Mouse (Mus musculus) 416B (cell line): ENCODE data around the gene Fbxl15.

Source experiments
- DNase-seq: peaks from one replicate; pipeline ENCODE4 v3.0.0; 2011; ENCODE audit warnings: low read depth

Gene Fbxl15

GRCm38 (mm10) chr19:46328081-46329030 is at the start of gene Fbxl15:
Gene Fbxl15 (plus strand): TSS chr19:46328184.
- peak; percentile 97 for DNase-seq

DNA sequence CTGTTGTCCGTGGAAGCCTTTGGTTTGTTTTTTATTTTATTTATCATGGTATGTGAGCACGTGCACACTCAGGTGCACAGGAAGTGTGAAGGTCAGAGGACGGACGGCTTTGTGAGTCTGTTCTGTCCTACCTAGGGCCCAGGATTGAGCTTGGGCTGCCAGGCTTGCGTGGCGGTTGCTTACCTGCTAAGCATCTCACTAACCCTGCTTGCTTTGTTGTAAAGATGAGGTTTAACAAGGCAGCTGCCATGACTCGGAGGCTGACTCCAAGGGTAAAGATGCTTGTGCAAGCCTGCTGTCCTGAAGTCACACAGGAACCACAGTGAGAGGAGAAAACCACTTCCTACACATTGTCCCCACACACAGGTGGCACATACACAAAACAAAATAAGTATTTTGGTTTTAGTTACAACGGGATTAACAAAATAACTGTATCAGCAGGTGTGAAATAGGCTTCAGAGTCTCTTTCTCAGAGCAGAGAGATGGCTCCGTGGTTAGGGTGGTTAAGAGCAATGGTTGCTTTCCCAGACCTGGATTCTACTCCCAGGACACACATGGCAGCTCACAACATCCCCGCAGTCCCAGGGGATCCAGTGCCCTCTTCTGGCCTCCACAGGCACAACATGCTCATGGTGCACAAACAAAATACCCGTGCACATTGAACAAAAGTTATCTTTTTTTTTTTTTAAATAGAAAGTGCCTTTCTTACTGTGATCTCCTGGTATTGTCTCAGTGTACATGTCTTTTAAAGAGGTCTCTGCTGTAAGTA is 45.7 kb upstream of the Fbxl15 start:
- no peak for DNase-seq

GRCm38 (mm10) chr19:46284686-46285085 is 43.3 kb upstream of the Fbxl15 start:
- DNase-seq: no peak

DNA sequence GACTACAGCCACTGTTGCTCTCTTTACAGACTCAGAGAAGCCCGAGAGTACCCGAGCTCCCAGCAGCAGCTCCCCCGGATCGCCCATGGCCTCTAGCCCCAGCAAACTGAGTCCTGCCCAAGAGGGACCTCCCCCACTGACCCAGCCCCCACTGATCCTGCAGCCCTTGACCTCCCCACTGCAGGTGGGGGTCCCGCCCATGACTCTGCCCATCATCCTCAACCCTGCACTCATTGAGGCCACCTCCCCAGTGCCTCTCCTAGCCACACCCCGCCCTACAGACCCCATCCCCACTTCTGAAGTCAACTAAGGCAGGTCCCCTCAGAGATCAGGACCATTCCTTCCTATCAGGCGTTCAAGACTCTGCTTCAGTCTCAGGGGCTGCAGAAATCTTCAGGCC is 42.4 kb upstream of the Fbxl15 start:
- no peak for DNase-seq

DNA sequence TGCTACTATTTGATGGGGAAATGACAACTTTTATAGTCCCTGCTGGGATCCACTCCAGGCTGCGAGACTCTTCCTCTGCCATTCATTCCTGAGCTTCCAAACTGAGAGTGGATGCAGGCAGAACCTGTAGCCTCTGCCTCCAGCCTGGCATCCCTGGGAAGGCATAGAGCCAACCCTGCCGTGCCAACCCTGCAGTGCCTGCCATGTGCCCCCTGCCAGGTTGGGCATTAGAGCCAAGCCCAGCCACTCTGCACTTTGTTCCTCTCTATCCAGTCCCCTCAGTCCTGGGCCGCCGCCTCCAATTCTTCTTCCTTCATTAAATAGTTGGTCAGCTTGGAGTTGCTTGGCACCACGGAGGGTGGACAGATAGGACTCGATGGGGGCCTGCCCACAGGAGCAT is 41.9 kb upstream of the Fbxl15 start:
- DNase-seq: no peak

DNA sequence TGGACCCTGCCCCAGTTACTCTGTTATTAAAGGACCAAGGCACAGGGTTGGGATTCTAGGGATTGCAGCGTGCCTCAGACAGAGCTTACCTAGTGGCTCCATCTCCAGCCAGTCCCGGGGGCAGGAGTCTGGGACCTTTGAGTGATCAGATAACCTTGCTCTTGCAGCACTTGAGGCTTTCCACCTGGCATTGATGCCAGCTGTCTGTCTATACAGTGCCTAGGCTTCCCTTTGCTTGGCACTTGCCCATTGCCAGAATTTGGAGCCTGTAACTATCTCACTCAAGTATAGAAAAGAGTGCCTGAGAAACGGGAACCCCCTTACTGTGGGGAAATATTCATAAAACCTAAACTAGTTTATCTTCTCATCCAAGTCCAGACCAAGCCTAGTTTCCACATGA is 41.1 kb upstream of the Fbxl15 start:
- no peak for DNase-seq

DNA sequence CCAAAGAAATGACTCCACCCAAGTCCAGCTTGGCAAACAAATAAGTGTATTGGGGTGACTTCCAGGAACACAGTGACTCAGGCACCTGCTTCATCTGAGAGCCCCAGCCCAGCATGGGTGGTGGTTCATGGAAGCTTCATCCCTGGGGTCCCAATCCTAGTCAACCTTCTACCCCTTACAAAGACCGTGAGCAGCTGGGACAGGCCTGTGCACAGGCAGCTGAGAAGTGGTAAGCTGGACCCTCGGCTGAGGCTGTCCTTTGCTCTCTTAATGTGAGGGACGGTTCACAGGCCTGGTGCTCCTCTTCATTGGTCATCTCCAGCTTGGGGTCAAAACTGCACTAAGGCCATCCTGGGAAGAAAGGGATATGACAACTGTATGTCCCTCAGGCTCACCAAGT is 40.4 kb upstream of the Fbxl15 start:
- no peak for DNase-seq

DNA sequence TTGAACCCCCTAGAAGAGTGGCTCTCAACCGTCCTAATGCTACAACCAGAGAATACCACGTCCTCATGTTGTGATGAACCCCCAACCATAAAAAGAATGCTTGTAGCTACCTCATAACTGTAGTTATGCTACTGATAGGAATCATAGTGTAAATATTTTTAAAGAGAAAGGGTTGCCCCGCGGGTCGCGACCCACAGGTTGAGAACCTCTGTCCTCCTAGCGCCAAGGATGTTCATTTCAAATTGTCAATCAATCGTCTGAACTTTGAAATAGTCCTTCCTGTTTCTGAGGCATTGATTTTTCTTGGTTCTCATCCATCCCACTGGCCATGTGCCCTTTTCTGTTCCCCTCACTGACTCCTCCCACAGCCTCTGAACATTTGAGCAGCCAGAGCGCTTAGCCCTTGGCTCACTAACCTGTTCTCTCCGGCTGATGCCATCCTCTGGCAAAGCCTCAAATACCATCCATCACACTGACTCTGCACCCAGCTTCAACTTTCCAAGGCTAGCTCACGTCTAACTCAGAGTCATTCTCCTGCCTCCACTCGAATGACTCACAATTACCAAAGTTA is 37.4 kb upstream of the Fbxl15 start:
- no peak for DNase-seq

GRCm38 (mm10) chr19:46296938-46297337 is 31.0 kb upstream of the Fbxl15 start:
- no peak for DNase-seq

DNA sequence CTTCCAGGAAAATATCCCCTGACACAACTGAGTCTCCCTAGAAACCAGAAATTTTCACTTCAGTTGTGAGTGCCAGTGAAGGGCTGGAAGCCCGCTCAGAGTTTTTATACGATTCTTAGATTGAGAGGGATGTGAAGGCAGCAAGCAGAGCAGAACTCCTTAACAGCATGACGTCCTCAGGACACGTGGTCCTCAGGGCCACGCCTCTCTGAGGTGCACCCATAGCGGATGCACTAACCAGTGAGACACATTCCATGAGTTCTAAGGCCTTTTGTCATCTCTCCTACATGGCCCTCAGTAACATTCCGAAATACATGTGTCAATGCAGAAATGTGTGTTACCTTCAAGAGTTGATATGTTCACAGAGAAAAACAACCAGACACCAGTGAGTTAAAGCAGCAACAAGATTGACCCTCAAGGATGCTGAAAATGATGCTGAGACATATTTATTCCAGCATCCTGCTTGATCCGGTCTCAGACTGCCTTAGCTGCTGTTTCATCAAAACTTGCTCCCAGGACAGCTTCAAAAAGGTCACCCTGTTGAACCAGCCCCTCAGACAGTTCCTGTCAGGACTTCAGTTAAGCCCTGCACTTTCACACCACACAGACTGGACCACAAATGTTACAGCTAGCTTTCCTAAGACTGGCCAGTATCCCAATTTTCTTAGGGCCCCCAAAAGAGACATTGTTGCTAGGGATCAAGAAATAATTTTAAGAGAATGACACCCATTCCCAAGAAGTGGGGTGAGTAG is 27.5 kb upstream of the Fbxl15 start:
- no peak for DNase-seq

DNA sequence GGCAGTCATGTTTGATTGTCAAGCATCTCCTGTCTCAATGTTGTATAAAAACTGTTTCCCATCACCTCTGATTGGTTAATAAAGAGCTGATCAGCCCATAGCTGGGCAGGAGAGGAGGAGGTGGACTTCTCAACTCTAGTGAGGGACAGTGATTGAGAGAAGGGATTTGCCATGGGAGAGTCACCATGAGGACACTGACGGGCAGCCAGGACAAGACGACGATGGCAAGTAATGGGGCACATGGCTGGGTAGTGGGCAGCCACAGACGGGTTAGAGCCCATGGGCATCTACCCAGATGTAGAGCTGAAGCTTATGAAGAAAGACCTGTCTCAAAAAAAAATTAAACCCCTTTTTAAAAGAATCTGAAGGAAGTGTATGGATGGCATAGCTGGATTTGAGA is 25.4 kb upstream of the Fbxl15 start:
- no peak for DNase-seq

DNA sequence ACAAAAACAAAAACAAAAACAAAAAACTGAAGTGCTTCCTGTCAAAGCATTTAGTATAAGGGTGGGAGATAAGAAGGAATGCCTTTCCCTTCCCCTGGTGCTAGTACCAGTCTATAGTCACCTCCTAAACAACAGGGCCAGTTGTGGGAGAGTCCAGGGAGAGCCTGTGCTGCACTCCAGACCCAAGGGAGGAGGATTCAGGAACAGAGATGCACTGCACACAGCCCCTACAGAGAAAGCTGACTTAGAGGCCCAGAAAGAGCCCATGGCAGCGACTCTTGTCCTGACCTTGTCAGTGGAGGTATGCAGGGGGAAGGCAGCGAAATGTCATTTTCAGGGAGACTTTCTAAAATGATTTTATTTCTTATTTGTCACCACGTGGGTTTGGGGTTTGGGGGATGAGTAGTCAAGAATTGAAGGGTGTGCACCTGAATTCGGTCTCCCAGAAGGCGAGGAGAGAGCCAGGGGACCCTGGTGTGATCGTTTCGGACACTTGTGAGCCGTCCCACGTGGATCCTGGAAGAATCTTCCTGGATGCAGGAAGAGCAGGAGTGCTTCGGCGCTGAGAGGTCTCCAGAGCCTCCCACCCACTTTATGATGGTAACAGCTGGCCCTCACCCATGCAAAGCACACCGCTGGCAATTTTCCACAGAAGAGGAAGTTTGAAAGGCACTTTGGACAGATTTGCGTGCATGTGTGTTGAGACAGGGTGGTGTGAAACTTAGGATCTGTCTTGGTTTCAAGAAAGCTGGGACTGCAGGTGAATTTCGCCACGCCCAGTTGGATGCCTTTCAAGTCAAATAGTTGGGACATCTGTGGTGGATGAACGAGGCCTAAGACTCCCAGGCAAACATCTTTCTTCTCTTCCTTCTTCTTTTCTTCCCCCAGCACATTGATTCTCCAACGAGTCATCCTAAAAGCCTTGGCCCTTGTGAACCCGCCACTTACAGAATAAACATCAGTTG is 24.5 kb upstream of the Fbxl15 start:
- DNase-seq: no peak

DNA sequence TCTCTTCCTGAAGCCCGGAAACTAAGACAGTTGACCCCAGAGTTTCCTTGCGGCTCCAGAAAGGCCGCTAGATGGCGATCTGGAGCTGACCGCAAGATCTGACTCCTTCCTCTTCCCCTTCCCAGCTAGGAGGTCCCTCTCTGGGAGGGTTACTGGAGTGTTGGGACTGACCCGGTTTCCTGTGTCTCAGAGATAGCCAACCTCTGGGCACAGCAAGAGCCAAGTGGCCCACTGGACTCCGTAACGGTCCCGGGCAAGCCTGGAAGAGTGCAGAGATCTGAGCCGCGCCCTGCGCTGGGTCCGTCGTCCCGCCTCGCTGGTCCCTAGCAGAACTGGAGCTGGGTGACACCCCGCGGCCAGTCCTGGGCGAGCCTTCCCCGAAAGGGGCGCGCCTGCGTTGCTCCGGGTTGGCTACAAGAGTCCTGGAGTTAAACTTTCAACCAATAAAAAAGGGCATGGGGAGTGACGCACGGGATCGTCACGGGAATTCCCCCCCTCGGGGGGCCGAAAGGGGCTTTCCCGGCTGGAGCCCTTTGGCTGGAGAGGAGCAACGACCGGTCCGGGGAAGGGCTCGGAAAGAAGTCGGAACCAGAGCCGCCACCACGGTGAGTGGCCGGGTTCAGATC is 23.7 kb upstream of the Fbxl15 start, which contains the start of gene Nfkb2:
Gene Nfkb2 (plus strand): TSS at position 105 of the 626 bp plus-strand sequence.
- DNase-seq: peak; percentile 96

GRCm38 (mm10) chr19:46304908-46305333 is 23.1 kb upstream of the Fbxl15 start:
- DNase-seq: no peak

DNA sequence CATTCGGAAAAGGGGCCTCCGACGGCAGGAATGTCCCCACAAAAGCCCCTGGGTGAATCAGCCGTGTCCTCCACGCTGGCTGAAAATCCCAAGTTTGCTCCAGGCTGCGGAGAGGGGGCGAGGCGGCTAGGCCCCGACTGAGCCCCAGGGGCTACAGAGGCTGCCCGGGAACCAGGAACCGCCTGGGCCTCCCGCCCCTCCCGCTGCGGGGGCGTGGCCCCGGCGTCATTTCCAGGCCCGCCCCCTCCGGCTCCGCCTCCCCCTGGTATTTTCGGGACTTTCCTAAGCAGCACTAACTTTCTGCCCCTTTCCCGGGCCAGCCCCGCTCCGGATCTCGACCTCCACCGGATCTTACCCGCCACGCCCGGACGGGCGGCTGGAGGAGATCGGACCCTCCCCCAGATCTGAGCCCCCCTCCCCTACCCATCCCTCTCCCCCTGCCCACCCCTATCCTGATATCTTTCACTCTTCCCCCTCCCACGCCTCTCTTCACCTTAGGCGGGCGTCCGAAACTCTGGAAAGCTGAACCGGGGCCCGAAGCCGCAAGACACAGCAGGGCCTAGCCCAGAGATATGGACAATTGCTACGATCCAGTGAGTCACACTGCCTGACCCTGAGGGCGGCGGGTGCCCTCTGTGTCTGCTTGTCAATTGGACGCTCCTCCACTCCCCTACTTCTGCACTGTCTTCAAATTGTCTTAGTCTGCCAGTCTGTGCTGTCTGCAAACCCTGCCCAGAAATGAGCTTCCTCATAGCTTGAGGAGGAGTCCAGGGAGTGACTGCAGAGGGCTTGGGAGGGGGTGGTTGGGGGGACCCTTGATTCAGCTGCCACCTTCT is 22.3 kb upstream of the Fbxl15 start:
- peak; percentile 89 for DNase-seq

DNA sequence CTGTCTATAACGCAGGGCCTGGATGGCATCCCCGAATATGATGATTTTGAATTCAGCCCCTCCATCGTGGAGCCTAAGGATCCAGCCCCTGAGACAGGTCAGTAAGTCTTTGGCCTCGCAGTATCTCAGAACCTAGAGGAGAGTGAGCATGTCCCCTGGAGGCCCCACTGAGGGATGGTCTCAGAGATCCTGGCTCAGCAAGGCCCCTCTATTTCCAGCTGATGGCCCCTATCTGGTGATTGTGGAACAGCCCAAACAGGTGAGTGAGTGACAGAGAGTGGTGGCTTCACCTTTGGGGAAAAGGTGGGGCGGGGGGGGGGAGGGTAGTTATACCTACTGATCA is 21.7 kb upstream of the Fbxl15 start:
- DNase-seq: no peak

GRCm38 (mm10) chr19:46306751-46307289 is 21.2 kb upstream of the Fbxl15 start:
- DNase-seq: no peak

- DNase-seq: no peak
These were observed 20.2 kb upstream of the Fbxl15 start for GRCm38 (mm10) chr19:46307781-46308180.

DNA sequence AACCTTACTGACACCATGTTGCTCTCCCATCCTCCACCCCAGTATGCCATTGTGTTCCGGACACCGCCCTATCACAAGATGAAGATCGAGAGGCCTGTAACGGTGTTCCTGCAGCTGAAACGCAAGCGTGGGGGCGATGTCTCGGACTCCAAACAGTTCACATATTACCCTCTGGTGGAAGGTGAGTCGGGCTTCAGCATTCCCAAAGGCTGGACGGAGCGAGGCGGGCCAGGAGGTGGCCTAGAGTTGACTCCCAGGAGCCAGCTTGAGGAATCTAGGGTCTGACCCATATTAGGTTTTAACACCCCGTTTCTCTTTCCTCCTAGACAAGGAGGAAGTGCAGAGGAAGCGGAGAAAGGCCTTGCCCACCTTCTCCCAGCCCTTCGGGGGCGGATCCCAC is 19.7 kb upstream of the Fbxl15 start:
- no peak for DNase-seq
